In the genomic region with DNA sequence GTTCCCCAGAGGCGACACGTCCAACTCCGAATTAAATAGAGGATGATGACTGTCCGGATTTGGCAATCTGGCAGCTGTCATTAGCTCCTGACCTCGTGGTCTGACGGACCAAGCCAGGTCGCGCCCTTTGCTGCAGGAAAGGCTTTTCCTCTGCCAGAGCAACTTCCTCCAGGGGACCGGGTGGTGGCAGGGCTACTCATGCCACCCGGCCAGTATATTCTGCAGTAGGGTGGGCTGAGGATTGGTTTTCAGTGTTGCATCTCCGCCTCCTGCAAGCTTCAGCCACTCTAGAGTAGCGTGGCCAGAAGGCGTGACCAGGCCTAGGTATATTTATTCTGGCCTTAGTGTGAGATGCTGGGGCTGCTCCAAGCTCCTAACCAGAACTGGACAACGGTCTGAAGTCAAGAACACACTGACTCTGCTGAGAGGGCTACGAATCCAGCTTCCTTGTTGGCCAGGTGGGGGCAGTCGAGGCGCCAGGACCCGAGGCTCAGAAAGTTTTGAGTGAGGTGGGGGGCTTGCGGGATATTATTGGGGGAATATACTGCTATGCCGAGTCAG, we compare ENCODE assay signal across 8 mouse cellular contexts. TPM values are rescaled to one million over a fixed set of nuclear protein-coding genes. Genes with fewer than 3 reads are reported as not detected.
DNase-seq lines count a peak whose midpoint lies in the region; ATAC-seq lines count a peak whose summit lies in the region.

No protein-coding gene starts in this region.

- H3K9me3 ChIP-seq in lung, embryonic 15.5 days, result no peaks in the 10 kb centered on the region
- H3K9me3 ChIP-seq in neural tube, embryonic 15.5 days (replicated peaks), result no peaks in the 10 kb centered on the region

- peak overlapping the region; percentile 14; the same call in 1 of the 2 replicates for H3K4me3 ChIP-seq in lung, embryonic 15.5 days
- no peak overlapping the region for H3K4me3 ChIP-seq in neural tube, embryonic 15.5 days (replicated peaks)

- DNase-seq in right cerebral cortex, postnatal 14 days, result peak; percentile 45
- DNase-seq in right cerebral cortex, adult 2 months (ENCODE audit: low spot score in 2 of 2), result no peak
- DNase-seq in cerebellum, postnatal 25 days, result peak; percentile 49 to 64
- DNase-seq in heart, adult 11 months, result peak; percentile 98
- peak; percentile 58 for DNase-seq in kidney, adult 11 months

- no peak for ATAC-seq in lung, embryonic 15.5 days (ENCODE audit: borderline replicate concordance, extremely low read depth, low FRiP score, low TSS enrichment)
- peak; percentile 1; the same call in 1 of the 2 replicates for ATAC-seq in neural tube, embryonic 15.5 days (ENCODE audit: low FRiP score)
- ATAC-seq in inflammation-experienced regulatory T-cells, adult 6 months, result no peak

- H3K27ac ChIP-seq in lung, embryonic 15.5 days, result no peak overlapping the region
- no peak overlapping the region for H3K27ac ChIP-seq in neural tube, embryonic 15.5 days (replicated peaks)

- H3K4me1 ChIP-seq in lung, embryonic 15.5 days, result peaks cover 33% of the 10 kb centered on the region
- H3K4me1 ChIP-seq in neural tube, embryonic 15.5 days, result peaks cover 39% of the 10 kb centered on the region

- H3K27me3 ChIP-seq in lung, embryonic 15.5 days, result no peaks in the 10 kb centered on the region
- H3K27me3 ChIP-seq in neural tube, embryonic 15.5 days (replicated peaks), result no peaks in the 10 kb centered on the region

- WGBS in lung, embryonic 15.5 days, result 26% methylated on average over 20 of the region's 20 CpGs
- WGBS in neural tube, embryonic 15.5 days, result 31% methylated on average over 20 of the region's 20 CpGs

- no peak overlapping the region for H3K9ac ChIP-seq in lung, embryonic 15.5 days
- H3K9ac ChIP-seq in neural tube, embryonic 15.5 days (replicated peaks), result no peak overlapping the region

- no peaks in the 10 kb centered on the region for H3K36me3 ChIP-seq in lung, embryonic 15.5 days
- H3K36me3 ChIP-seq in neural tube, embryonic 15.5 days, result no peaks in the 10 kb centered on the region

- peak overlapping the region; percentile 66 for H3K4me2 ChIP-seq in lung, embryonic 15.5 days
- H3K4me2 ChIP-seq in neural tube, embryonic 15.5 days, result peak overlapping the region; percentile 86

RNA-seq across cellular contexts. Expression of gene Cemip2, which starts 0.9 kb away (rescaled TPM):
- 29.4 and 32.3 TPM in 2 replicates for polyA plus RNA-seq in lung, embryonic 15.5 days (2015; fragmentation: Nextera tagmentation; extraction: Ambion mirVana)
- polyA plus RNA-seq in neural tube, embryonic 15.5 days (2015; fragmentation: Nextera tagmentation; extraction: Ambion mirVana), result 16.0 and 16.9 TPM in 2 replicates
- polyA plus RNA-seq in inflammation-experienced regulatory T-cells, adult 6 months (2017; shearing (Covaris generic)), result 10 to 100 TPM in 1 of 3 experiments, 1 to 10 TPM in 2; 6.4 to 12.7 (median 6.6) TPM

Comparison
In these comparisons a context has a peak if more than half of its experiments do, and no peak if none do; other contexts are left out.
1. DNase-seq: peak in right cerebral cortex, postnatal 14 days (single experiment), cerebellum, postnatal 25 days (2 of 2), heart, adult 11 months (single experiment) and kidney, adult 11 months (single experiment); none in right cerebral cortex, adult 2 months (0 of 2).